Mouse (Mus musculus) cerebellum, adult 2 months (tissue): ENCODE results near the gene Ltf.

Source experiments
- CTCF ChIP-seq: fragments of 200-500 bp; IDR thresholded peaks from 2 replicates; pipeline ENCODE4 v1.5.1; 2011; ENCODE audit warnings: low read depth, mild to moderate bottlenecking, control low read depth, low read length, moderate library complexity, borderline replicate concordance; ENCODE audit not compliant: insufficient read depth
- POLR2A ChIP-seq: fragments of 200-500 bp; IDR thresholded peaks from 2 replicates; pipeline ENCODE4 v1.6.1; 2011; ENCODE audit warnings: low read length, control low read depth, borderline replicate concordance; ENCODE audit not compliant: insufficient read depth

DNA sequence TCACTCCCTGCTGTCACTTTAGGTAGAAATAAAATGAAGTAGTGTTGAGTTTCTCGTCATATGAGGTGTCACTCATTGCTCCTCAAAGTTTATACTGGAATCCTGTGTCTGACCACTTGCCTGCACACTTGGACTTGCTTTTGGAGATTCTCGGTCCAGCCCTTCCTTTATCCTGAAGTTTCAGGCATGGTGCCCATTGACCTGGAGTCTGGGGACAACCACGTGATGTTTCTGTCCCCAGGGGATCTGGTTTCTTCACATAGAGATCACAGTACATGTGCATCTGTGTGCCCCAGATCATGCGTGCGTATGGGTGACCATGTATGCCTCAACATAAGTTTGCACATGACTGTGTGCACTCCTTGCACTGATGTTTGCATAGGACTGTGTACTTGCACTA, 23.2 kb downstream of the Ltf start:
- TF ChIP-seq POLR2A, result no peak
- TF ChIP-seq CTCF, result no peak
